Mouse (Mus musculus): ENCODE measurements at regions not wholly inside any gene's neighbourhood (a gene's known extent, or its start where the extent isn't known, plus 50 kb on each side); places are given as distances from the start of the nearest gene placed in this dataset.
"Not testable (repeated sequence)": the region's sequence is repeated elsewhere in the genome, so short reads cannot be mapped to it uniquely, and the experiment has no call there.

DNA sequence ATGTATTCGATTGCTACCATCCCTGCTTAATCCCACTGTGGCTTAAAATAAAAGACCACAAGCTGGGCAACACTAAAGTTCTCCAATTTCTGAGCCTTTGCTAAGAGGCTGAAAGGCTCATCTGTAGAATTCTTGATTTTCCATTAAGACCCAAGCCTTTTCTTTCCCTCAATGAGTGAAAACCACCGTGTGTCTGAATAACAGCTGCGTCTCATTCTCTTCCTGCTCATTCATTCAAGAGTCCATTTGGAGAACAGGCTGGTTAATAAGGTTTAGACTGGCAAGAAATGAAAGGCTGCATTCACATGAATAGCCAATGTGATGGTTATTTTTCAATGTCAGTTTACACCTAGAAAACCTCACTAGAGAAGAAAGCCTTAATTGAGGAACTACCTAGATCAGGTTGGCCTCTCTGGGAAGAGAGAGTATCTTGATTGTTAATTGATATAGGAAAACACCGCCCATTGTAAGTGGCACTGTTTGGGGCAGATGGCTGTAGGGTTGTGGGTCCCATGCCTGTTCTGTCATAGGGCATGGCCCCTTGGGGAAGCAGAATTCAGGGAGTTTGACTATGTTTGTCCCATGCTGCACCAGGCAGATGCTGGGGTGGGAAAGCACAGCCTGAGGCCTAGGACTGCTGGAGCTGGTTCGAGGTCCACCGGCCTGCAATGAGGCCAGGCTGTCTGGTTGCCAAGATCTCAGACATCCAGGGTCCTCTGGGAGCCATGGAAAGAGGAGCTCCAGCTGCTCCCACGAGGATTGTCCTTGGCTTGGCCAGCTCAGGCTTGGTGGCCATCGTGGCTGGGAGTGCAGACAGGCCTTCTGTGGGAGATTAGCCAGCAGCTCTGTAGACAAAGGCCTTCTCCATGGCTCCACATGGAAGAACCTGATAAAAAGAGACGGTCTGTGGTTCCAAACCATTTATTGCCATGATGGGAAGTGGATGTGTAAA, 161.3 kb upstream of the Castor2 start:
- DNase-seq (ENCODE audit: low spot score) = no peak

GRCm38 (mm10) chr5:133935451-133935850, 164.1 kb upstream of the Castor2 start:
- DNase-seq (ENCODE audit: low spot score) = no peak

GRCm38 (mm10) chr5:133935006-133935405, 164.5 kb upstream of the Castor2 start:
- no peak for DNase-seq (ENCODE audit: low spot score)

DNA sequence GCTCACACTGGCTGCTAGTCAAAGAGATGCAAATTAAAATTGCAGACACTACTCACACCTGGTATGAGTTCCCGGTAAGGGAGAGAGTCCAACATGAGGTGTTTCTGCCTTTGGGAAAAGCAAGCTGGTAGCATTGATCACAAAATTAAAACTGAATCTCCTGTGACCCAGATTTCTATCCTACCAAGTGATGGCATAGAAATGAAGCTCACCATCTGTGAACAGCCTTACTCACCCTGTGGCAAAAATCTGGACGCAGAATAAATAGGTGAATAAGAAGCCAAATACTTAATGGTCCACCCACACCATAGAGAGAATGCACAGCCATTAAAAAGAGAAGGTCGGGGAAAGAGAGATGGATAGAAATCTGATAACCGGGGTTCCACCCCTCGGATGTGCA, 169.4 kb upstream of the Castor2 start:
- no peak for DNase-seq (ENCODE audit: low spot score)

DNA sequence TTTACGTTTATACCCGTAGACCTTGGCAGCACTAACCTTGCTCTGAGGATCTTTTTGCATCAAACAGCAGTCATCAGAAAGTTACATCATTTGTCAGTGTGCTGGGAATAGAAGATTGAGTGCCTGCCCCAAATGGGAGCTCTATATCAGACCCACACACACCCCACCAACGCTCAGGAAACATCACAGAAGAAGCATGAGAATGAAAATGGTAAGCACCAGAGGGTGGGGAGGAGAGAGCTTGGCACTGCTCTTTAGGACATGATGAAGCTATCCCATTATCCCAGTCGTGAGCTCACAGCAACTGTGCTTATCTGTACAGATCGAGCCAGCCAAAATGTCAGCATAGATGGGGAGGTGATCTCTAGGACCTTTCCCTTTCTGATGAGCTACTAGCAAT, 172.5 kb upstream of the Castor2 start:
- no peak for DNase-seq (ENCODE audit: low spot score)

- DNase-seq (ENCODE audit: low spot score) = no peak
Measured at GRCm38 (mm10) chr5:133925184-133925900, 174.2 kb upstream of the Castor2 start.

DNA sequence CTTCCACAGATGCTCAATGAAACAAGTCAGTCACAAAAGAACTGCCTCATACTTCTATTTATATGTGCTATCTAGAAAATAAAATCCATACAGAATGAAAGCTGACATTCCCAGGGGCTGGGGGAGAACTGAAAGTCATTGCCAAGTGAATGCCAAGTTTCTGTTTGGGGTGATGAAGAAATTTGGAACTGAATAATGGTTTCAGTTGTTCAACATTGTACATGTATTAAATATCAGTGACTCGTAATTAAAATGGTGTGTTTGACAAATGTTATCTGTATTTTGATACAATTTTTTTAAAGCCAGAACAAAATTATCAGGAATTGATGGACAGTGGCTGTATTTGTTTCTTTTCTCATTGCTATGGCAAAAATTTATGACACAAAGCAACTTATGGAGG, 177.3 kb upstream of the Castor2 start:
- DNase-seq (ENCODE audit: low spot score) = no peak

GRCm38 (mm10) chr5:133915734-133916550, 183.6 kb upstream of the Castor2 start:
- no peak for DNase-seq (ENCODE audit: low spot score)

GRCm38 (mm10) chr5:133907442-133907841, 192.1 kb upstream of the Castor2 start:
- DNase-seq (ENCODE audit: low spot score) = no peak

DNA sequence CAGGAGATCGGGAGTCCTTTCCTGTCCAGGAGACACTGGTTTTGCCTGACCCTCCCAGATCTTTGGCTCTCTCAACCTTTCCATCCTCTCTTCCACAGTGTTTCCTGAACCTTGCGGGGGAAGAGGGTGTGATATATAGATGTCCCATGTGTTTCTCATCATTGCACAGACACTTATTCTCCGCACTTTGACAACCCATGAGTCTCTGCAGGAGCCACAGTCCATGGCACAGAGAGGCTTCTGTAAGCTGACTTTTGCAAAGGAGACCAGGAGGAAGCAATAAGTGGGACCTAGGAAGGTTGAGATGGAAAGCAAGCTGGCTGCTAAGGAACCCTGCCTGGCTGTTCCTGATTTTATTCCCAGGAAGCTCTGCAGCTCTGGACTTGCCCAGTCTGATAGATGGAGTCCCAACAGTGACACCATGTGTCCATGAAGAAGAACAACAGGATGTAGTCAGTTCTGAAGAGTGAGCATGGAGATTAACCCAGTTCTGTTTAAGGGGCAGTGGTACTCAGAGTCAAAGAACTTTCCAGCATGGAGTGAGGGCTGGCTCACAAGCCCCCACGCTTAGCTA, 201.4 kb upstream of the Castor2 start:
- no peak for DNase-seq (ENCODE audit: low spot score)

DNA sequence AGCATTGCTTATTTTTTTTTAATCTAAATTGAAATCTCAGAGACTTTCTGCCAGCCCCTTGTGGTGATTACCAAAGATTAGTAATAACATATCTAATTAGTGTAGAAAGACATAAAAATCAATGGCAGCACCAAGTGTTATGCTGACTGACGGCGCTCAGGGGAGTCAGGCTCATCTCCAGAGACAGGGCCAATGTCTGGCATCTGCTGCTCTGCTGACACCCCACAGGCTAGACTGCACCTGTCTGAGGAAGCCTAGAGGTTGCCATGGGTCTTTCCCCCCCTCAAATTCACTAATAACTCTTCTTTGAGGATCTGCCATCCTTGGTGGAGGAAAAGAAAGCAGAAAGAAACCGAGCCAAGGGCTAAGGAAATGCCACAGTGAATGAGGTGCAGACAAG, 208.8 kb upstream of the Castor2 start:
- DNase-seq (ENCODE audit: low spot score) = no peak

DNA sequence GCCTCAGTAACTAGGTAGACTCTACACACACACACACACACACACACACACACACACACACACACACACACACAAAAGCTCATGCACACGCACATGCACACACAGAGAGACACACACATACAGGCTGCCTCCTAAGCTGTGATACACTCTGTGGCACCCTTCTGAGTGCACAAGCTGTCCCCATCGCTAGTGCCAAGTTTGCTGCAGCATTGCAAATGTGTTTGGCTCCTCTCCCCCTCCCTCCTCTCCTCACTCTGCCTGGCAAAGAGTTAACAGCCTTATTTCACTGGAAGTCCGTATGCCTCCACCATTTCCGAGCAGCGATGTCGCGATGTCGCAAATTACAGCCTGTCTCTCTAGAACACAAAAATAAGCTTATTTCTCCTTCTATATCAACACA, 209.7 kb upstream of the Castor2 start:
- DNase-seq (ENCODE audit: low spot score) = no peak

- no peak for DNase-seq (ENCODE audit: low spot score)
Measured at GRCm38 (mm10) chr5:133885507-133885906, 214.0 kb upstream of the Castor2 start.

GRCm38 (mm10) chr5:133885016-133885415, 214.5 kb upstream of the Castor2 start:
- no peak for DNase-seq (ENCODE audit: low spot score)

- no peak for DNase-seq (ENCODE audit: low spot score)
Measured at GRCm38 (mm10) chr5:133884593-133884992, 214.9 kb upstream of the Castor2 start.

GRCm38 (mm10) chr5:133844483-133844882, 255.0 kb upstream of the Castor2 start:
- DNase-seq (ENCODE audit: low spot score) = no peak

DNA sequence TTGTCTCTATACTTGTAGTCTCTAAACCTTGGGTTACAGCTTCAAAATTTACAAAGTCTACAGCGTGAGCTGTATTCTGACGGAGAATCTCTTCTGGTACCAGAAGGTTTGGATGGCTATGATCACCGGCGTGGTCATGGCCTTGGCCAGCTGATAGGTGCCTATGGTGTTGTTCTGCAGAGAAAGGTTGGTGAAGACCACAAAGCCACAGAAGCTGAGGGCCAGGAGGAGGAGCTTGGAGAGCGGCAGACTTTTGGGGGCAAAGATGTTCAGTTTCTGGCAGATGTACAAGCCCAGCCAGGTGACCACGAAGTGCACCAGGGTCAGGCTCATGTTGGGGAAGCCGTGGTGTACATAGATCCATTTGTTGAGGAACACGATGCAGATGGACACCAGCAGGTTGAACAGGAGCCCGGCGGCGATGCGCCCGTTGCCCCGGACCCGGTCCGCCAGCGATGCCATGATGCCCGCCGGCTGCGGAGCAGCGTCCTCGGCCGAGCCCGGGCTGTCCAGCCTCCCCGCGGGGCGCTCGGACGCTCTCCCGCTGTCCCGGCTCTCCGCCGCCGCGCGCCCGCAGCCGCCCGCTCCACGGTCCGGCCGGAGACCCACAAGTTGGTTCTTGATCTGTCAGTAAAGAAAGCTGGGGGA, 257.3 kb upstream of the Castor2 start:
- not testable (repeated sequence) for DNase-seq (ENCODE audit: low spot score)

- DNase-seq (ENCODE audit: low spot score) = no peak
Measured at GRCm38 (mm10) chr5:133838286-133838685, 261.2 kb upstream of the Castor2 start.

DNA sequence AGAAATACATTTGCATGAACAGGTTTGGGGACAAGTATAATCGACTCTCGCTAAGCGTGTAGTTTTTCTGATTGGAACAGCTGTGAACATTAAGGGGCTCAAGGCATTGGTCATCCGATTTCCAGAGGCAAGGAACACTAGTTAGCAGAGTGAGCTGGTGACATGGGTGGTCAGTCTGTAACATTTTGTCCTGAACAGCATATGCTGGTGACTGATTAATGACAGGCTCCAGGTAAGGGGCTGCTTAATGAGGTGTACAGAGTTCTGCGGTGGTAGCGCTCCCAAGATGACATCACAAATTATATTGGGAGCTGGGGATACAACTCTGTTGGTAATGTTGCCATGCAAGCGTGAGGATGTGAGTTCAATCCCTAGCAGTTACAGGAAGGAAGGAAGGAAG, 266.3 kb upstream of the Castor2 start:
- DNase-seq (ENCODE audit: low spot score) = no peak

DNA sequence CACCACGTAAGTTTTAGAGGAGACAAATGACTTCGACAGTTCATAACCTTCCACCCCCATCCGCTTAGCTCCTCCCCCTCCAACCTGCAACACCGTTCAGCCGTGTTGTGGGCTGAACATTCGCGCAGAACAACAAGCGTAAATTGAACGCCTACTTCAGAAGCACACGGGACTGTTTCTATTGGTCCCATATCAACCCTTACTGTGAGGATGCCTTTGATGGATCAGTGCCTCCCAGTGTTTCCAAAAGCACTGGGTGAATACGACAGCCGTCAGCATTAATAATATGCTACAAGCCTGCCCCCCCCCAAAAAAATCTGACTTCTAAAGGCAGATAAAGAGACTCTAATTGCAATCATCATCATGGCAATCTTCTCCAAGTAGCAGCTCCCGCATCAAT, 271.3 kb upstream of the Castor2 start:
- no peak for DNase-seq (ENCODE audit: low spot score)

- DNase-seq (ENCODE audit: low spot score) = no peak
Measured at GRCm38 (mm10) chr5:133823871-133824270, 275.6 kb upstream of the Castor2 start.

- no peak for DNase-seq (ENCODE audit: low spot score)
Measured at GRCm38 (mm10) chr5:133821273-133821672, 278.2 kb upstream of the Castor2 start.
